Mouse (Mus musculus) E14TG2a.4 (cell line): ENCODE measurements around the gene Cadps2.

ENCODE experiments used
- H3K27me3 ChIP-seq: 2 replicates; pipeline ENCODE4 v1.6.1; 2014; ENCODE audit warnings: low read length, control low read depth; ENCODE audit not compliant: insufficient read depth
- H3K36me3 ChIP-seq: 2 replicates; pipeline ENCODE4 v1.6.1; 2014; ENCODE audit warnings: low read length, control low read depth; ENCODE audit not compliant: insufficient read depth
- H3K4me1 ChIP-seq: replicated peaks from 2 replicates; pipeline ENCODE4 v1.6.1; 2014; ENCODE audit warnings: low read depth, low read length, control low read depth
- H3K4me3 ChIP-seq: replicated peaks from 2 replicates; pipeline ENCODE4 v1.5.1; 2014; ENCODE audit warnings: mild to moderate bottlenecking, low read length
- H3K9me3 ChIP-seq: 2 replicates; pipeline ENCODE4 v1.6.1; 2014; ENCODE audit warnings: low read length, control low read depth
- CTCF ChIP-seq: conservative IDR thresholded peaks from 2 replicates; pipeline ENCODE4 v1.5.1; 2014; ENCODE audit warnings: low read length
- NANOG ChIP-seq: IDR thresholded peaks from 2 replicates; pipeline ENCODE4 v1.6.1; 2014; ENCODE audit warnings: borderline replicate concordance, low read length, mixed read lengths
- POU5F1 ChIP-seq: IDR thresholded peaks from 2 replicates; pipeline ENCODE4 v1.6.1; 2014; ENCODE audit warnings: low read length, borderline replicate concordance

Gene Cadps2

DNA sequence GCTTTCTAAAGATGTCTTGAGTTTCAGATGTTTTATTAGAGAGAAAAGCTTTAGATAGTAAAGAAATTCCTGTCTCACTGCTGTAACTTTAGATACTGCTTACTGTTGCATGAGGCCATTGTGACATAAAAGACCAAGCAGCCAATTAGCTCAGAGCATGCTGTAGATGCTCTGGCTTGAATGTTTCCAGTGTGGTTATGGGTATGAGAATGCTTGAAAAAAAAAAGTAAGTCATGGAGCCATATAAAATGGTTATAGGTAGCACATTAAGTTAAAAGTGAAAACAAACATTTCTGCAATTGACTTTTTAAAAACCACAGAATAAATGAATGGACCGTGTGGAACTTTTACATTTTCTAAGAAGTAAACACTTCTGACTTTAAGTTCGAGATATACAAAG, 189.0 kb downstream of the Cadps2 start, which contains the start of gene Rnf133:
Gene Rnf133, minus strand, starts transcription at position 101 of the 400 bp plus-strand sequence.
- TF ChIP-seq POU5F1 (no peak), NANOG (no peak), CTCF (no peak)
- H3K36me3 ChIP-seq, result no peaks in the 10 kb centered on the region
- no peak within 1 kb of the TSS for H3K4me3 ChIP-seq
- no peaks in the 10 kb centered on the region for H3K4me1 ChIP-seq
- H3K27me3 ChIP-seq, result no peaks in the 10 kb centered on the region
- no peaks in the 10 kb centered on the region for H3K9me3 ChIP-seq

DNA sequence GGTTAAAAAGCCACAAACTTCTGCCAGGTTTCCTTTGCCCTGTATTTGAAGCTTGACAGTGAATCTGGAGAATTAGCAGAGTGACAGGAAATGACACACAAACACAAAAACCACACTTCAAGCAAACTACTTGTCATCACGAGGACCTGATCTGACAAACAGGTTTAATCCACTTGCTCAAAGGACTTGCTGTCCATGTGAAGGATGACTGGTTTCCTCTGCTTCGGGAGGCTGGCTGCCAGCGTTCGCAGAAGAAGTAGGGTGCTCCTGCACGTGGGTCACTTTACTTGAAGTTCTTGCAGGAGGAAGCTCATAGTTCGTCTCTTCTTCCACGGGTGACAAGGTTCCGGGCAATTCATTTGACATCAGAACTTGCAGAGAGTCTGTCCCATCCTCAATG, 190.5 kb downstream of the Cadps2 start:
- H3K4me3 ChIP-seq, result no peak overlapping the region
- TF ChIP-seq CTCF (no peak), NANOG (no peak), POU5F1 (no peak)
- H3K36me3 ChIP-seq, result no peaks in the 10 kb centered on the region
- H3K9me3 ChIP-seq, result no peaks in the 10 kb centered on the region
- H3K4me1 ChIP-seq, result no peaks in the 10 kb centered on the region
- H3K27me3 ChIP-seq, result no peaks in the 10 kb centered on the region

DNA sequence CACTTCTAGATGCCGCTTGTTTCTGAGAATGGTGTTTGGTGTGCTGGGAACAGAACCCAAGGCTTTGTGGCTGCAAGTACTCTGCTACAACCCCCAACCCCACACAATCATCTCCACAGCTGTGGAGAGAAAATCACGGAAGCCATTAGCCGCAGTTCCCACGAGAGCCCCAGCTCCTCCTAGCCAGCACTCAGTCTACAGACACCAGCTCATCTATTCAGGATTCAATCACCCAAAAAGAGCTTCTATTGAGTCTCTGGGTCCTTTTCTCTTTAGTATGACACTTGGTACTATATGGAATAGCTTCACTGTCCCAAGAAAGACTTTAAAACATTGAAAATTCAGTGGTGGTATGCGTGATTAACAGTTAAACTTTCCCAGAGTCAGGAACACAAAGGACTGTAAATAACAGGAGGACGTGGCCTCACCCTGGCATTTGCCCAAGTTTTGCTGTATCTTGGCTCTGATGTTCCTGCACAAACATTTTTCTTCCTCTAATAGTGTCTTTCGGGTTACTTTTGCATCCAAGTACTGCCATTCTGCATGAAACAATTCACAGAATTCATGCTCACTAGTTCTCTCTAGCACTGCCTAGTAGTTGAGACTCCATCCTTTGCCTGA, 191.5 kb downstream of the Cadps2 start:
- no peaks in the 10 kb centered on the region for H3K9me3 ChIP-seq
- no peaks in the 10 kb centered on the region for H3K27me3 ChIP-seq
- H3K4me3 ChIP-seq, result no peak overlapping the region
- TF ChIP-seq NANOG (no peak), CTCF (no peak), POU5F1 (no peak)
- no peaks in the 10 kb centered on the region for H3K4me1 ChIP-seq
- no peaks in the 10 kb centered on the region for H3K36me3 ChIP-seq

DNA sequence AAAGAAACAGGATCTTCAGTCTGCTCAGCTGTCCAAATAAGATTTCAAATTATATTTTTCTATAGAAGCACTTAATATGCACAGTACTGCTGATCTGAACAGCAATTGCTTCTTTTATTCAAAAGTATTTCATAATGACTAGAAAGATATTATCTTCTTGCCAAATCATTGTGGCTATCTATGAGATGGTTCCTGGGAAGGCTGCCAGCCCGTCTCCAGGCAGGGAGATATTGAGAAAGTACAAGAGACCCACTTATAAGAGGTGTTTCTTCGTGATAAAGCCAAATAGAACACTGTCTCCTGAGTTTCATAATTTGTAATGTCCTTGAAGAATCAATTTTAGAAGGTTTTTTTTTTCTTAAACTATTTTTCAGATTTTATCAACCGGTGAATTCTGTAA, 202.1 kb downstream of the Cadps2 start:
- TF ChIP-seq POU5F1 (no peak), CTCF (no peak), NANOG (no peak)
- H3K4me3 ChIP-seq, result no peak overlapping the region
- no peaks in the 10 kb centered on the region for H3K9me3 ChIP-seq
- H3K4me1 ChIP-seq, result no peaks in the 10 kb centered on the region
- no peaks in the 10 kb centered on the region for H3K36me3 ChIP-seq
- H3K27me3 ChIP-seq, result no peaks in the 10 kb centered on the region

DNA sequence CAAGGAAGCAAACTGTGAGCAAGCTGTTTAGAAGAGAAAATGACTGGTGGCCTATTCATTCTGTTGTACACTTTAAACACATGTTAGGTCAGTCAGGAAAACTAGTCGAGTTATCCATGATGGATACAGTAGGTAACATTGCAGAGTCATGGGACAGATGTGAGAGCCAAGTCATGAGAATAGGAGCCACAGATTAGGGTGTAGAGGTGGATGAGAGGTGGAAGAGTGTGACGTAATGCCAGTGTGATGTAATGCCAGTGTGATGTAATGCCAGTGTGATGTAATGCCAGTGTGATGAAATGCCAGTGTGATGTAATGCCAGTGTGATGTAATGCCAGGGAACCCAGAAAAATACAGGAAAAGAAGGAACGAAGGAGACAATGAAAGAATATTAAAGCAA, 204.0 kb downstream of the Cadps2 start:
- TF ChIP-seq NANOG, result no peak
- no peak for TF ChIP-seq CTCF
- no peak for TF ChIP-seq POU5F1
- Histone ChIP-seq H3K36me3 (no peaks in the 10 kb centered on the region), H3K4me1 (no peaks in the 10 kb centered on the region), H3K4me3 (no peak overlapping the region), H3K27me3 (no peaks in the 10 kb centered on the region), H3K9me3 (no peaks in the 10 kb centered on the region)

DNA sequence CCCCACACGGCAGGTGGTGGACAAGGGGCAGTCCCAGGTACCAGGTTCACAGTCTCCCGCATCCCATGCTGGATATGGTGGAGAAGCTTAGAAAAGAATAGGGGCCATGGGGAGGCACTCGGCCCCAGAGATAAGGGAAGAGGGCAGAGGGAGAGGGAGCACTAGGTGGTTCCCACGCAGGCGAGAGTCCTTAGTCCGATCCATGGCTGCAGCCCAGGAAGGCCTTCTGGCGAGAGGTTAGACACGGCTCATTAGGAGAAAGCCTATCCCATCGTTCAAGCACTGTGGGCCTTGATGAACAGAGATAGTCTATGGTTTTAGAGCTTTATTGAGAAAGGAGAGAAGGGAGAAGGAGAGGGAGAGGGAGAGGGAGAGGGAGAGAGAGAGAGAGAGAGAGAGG, 205.2 kb downstream of the Cadps2 start:
- H3K36me3 ChIP-seq, result no peaks in the 10 kb centered on the region
- TF ChIP-seq NANOG (no peak), CTCF (no peak), POU5F1 (no peak)
- no peaks in the 10 kb centered on the region for H3K27me3 ChIP-seq
- no peaks in the 10 kb centered on the region for H3K4me1 ChIP-seq
- no peaks in the 10 kb centered on the region for H3K9me3 ChIP-seq
- no peak overlapping the region for H3K4me3 ChIP-seq

DNA sequence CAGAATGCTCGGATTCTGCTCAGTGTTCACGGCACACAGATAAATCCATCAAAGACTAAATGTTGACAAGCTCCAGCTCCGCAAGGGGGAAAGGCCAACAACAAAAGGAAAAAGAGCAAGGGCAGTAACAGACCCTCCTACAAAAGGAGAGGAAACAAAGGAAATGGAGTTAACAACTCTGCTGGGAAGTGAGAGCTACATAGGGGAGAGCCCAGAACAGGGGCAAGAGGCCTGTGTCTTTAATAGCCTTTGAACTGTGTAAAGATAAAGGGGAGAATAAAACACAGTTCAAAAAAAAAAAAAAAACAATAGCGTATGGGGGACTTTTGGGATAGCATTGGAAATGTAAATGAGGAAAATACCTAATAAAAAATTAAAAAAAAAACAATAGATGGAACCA, 208.8 kb downstream of the Cadps2 start:
- Histone ChIP-seq H3K9me3 (no peaks in the 10 kb centered on the region), H3K4me3 (no peak overlapping the region), H3K36me3 (no peaks in the 10 kb centered on the region), H3K27me3 (no peaks in the 10 kb centered on the region), H3K4me1 (no peaks in the 10 kb centered on the region)
- TF ChIP-seq NANOG, result no peak
- TF ChIP-seq POU5F1, result no peak
- no peak for TF ChIP-seq CTCF

DNA sequence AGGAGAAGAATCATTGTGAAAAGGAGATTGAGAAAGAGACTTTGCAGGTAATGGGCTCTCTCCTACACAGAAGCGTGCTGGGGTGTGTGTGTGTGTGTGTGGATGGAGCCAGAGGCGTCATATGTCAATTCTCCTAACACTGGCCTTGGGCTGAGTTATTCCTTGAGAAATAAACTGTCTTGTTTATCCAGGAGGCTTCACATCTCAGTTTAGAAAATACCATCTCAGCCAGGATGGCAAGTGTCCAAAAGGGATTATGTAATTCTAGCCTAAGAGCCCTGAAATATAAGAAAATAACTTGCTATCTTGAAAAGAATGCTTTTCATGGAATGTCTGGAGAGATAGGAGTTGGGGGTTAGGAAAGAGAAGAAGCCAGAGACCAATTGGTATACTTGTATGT, 264.1 kb downstream of the Cadps2 start:
- H3K9me3 ChIP-seq, result no peaks in the 10 kb centered on the region
- H3K27me3 ChIP-seq, result no peaks in the 10 kb centered on the region
- H3K4me3 ChIP-seq, result no peak overlapping the region
- H3K4me1 ChIP-seq, result no peaks in the 10 kb centered on the region
- no peak for TF ChIP-seq NANOG
- no peak for TF ChIP-seq POU5F1
- TF ChIP-seq CTCF, result no peak
- H3K36me3 ChIP-seq, result no peaks in the 10 kb centered on the region

DNA sequence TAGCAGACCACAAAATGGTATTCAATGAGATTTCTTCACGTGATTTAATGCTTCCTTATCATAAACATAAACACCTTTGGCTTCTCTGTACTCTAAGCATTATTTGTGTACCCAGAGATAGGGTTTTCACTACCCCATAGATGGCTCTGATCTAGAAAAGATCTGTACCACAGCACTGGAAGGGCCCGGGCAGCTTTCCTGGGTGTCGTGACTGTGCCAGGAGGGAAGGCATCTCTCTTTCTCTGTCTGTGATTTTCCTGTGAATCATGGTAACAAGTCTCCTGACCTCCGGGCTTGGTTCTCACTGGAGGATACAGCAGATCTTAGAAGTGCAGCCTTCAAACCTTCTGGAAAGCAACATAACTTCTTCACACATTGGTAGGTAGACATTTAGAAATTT, 265.5 kb downstream of the Cadps2 start:
- H3K4me3 ChIP-seq, result no peak overlapping the region
- TF ChIP-seq CTCF (no peak), POU5F1 (no peak), NANOG (no peak)
- no peaks in the 10 kb centered on the region for H3K4me1 ChIP-seq
- H3K36me3 ChIP-seq, result no peaks in the 10 kb centered on the region
- no peaks in the 10 kb centered on the region for H3K9me3 ChIP-seq
- no peaks in the 10 kb centered on the region for H3K27me3 ChIP-seq
